Mouse (Mus musculus) forebrain, embryonic 11.5 days (tissue): Measurements from ENCODE around the gene Spaca4. TPM values are rescaled to one million over a fixed set of nuclear protein-coding genes. Genes with fewer than 3 reads are reported as not detected.

ENCODE experiments used
- ATAC-seq: fragments of 200-750 bp; cut with Nextera tagmentation; replicated peaks from 2 replicates; pipeline ENCODE4 v1.8.0; 2017; ENCODE audit warnings: moderate TSS enrichment; ENCODE audit not compliant: low FRiP score
- DNase-seq: peaks from one replicate; pipeline ENCODE4 v3.0.0-alpha.2; 2017; ENCODE audit warnings: low spot score
- H3K27ac ChIP-seq: fragments of 300-500 bp; sonication (generic); 2 replicates; pipeline ENCODE4 v1.5.1; 2014; ENCODE audit warnings: low read depth, low read length
- H3K27me3 ChIP-seq: fragments of 300-500 bp; sonication (generic); 2 replicates; pipeline ENCODE4 v1.6.1; 2014; ENCODE audit warnings: mild to moderate bottlenecking, low read length, mixed read lengths; ENCODE audit not compliant: control insufficient read depth, insufficient read depth
- H3K36me3 ChIP-seq: fragments of 300-500 bp; sonication (generic); 2 replicates; pipeline ENCODE4 v1.6.1; 2014; ENCODE audit warnings: mild to moderate bottlenecking, low read length, moderate library complexity, mixed read lengths; ENCODE audit not compliant: control insufficient read depth, insufficient read depth
- H3K4me1 ChIP-seq: fragments of 300-500 bp; sonication (generic); replicated peaks from 2 replicates; pipeline ENCODE4 v1.6.1; 2014; ENCODE audit warnings: low read length, mixed read lengths; ENCODE audit not compliant: control insufficient read depth, insufficient read depth
- H3K4me2 ChIP-seq: fragments of 300-500 bp; sonication (generic); 2 replicates; pipeline ENCODE4 v1.6.1; 2014; ENCODE audit warnings: low read depth, mild to moderate bottlenecking, low read length, moderate library complexity, mixed read lengths; ENCODE audit not compliant: severe bottlenecking
- H3K4me3 ChIP-seq: fragments of 300-500 bp; sonication (generic); 2 replicates; pipeline ENCODE4 v1.5.1; 2014; ENCODE audit warnings: low read depth, low read length
- H3K9ac ChIP-seq: fragments of 300-500 bp; sonication (generic); 2 replicates; pipeline ENCODE4 v1.6.1; 2014; ENCODE audit warnings: low read length
- H3K9me3 ChIP-seq: fragments of 300-500 bp; sonication (generic); 2 replicates; pipeline ENCODE4 v1.6.1; 2016; ENCODE audit warnings: low read length, mixed read lengths; ENCODE audit not compliant: control insufficient read depth
- WGBS: fragments of 180-500 bp; shearing (Covaris S2); extraction: QIAGEN DNeasy Blood & Tissue Kit; methylation state at CpG from one replicate; pipeline ENCODE4 v1.1.7; 2014; 5-methylcytosine and 5-hydroxymethylcytosine counted together
- polyA plus RNA-seq: library from polyadenylated mRNA; unstranded; fragments of >200 nt; fragmentation: Nextera tagmentation; extraction: Ambion mirVana; gene quantifications from 2 replicates; pipeline ENCODE4 v1.2.1, GENCODE M21; 2014

The Spaca4 gene
- polyA plus RNA-seq, 1 experiment from 2014 or later: not detected

DNA sequence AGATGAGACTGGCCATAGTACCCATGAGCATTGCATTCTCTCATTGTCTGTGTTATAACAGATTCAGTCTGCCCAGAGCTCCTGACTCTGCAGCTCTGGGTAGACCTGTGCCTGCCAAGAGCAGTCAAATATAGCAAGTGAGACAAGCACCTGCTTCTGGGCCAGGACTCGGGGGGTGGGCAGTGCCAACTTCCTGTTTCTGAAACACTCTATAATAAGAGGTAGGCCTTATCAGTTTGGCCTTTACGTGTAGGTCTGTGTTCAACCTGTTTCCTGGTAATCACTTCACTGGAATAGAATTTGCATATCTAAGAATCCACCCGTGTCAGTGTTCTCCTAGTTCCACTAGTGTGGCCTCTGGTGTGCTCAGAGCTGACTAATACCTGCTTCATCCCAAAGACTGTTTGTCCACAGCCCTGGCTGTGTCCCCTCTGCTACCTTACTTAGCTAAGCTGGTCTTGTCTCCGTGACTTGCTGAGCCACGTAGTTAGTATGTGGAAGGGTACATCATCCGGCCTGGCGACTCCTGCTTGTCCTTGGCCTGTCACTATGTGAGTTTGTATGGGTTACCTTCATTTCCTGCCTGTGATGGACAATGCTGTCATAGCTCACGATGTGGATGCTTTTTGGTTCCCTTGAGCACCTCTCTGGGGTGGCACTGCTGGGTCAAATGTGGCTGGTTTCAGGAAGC, 44.4 kb downstream of the Spaca4 start:
- H3K4me1 ChIP-seq: no peaks in the 10 kb centered on the region; the same call in 1 of the 2 replicates
- H3K9ac ChIP-seq: no peak overlapping the region
- WGBS: 87% methylated on average over 8 of the region's 8 CpGs
- no peaks in the 10 kb centered on the region for H3K9me3 ChIP-seq
- no peaks in the 10 kb centered on the region for H3K36me3 ChIP-seq
- no peak overlapping the region for H3K4me3 ChIP-seq
- DNase-seq (no peak), ATAC-seq (no peak)
- no peak overlapping the region for H3K27ac ChIP-seq
- H3K27me3 ChIP-seq: no peaks in the 10 kb centered on the region
- no peak overlapping the region for H3K4me2 ChIP-seq

DNA sequence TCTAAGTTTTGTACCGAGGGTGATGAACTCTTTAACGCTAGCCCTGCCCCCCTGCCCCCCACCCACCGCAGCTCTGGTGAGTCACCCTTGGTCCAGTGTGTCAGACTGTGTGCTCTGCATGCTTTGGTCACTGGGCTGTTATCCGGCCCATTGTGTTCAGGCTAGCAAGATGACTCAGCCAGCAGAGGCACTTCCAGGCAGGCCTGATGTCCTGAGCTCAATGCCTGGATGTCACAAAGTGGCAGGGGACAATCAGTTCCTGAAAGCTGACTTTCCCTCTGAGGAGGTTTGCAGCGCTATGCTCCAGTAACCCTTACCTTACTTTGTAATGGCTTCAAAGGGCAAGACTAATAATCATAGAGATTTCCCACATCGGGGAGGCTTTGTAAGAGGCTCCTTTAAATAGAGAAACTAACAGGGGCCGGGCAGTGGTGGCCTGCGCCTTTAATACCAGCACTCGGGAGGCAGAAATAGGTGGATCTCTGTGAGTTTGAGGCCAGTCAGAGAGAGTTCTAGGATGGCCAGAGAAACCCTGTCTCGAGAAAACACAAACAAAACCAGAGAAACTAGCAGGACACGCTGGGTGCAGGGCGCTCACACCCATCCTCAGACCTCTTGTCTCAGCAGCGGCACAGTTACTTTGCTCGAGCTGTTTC, 45.5 kb downstream of the Spaca4 start:
- no peak overlapping the region for H3K9ac ChIP-seq
- H3K4me3 ChIP-seq: no peak overlapping the region
- no peak overlapping the region for H3K4me2 ChIP-seq
- no peaks in the 10 kb centered on the region; the same call in 1 of the 2 replicates for H3K4me1 ChIP-seq
- H3K36me3 ChIP-seq: no peaks in the 10 kb centered on the region
- H3K9me3 ChIP-seq: no peaks in the 10 kb centered on the region
- ATAC-seq (no peak), DNase-seq (no peak)
- H3K27ac ChIP-seq: no peak overlapping the region
- 65% methylated on average over 14 of the region's 14 CpGs for WGBS
- H3K27me3 ChIP-seq: no peaks in the 10 kb centered on the region

DNA sequence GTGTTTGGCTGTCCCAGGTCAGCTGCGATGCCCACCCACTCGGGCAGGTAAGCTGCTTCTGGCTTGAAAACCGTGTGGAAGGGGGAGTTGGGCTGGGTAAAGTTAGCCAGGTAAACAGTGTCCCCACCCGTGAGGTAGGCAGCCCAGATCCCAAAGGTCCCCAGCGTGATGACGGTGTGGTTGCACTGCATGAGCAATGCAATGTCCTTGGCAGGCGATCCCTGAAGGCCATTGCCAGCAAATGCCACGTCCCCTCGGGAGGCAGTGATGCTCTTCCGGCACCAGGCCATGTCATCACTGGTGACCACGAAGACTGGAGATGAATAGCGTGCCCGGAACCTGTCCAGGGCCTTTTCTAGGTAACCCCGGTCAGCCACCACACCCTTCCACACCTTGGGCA, 47.1 kb downstream of the Spaca4 start:
- Histone ChIP-seq H3K9me3 (no peaks in the 10 kb centered on the region), H3K9ac (no peak overlapping the region), H3K27ac (no peak overlapping the region), H3K27me3 (no peaks in the 10 kb centered on the region), H3K4me2 (no peak overlapping the region), H3K4me3 (no peak overlapping the region), H3K4me1 (no peaks in the 10 kb centered on the region; the same call in 1 of the 2 replicates), H3K36me3 (no peaks in the 10 kb centered on the region)
- DNase-seq: no peak
- 89% methylated on average over 14 of the region's 14 CpGs for WGBS
- ATAC-seq: no peak

GRCm38 (mm10) chr7:45677627-45678295, 47.9 kb downstream of the Spaca4 start:
- Histone ChIP-seq H3K9me3 (no peaks in the 10 kb centered on the region), H3K27me3 (no peaks in the 10 kb centered on the region), H3K4me3 (no peak overlapping the region), H3K36me3 (no peaks in the 10 kb centered on the region), H3K27ac (no peak overlapping the region), H3K9ac (no peak overlapping the region), H3K4me2 (no peak overlapping the region), H3K4me1 (no peaks in the 10 kb centered on the region; the same call in 1 of the 2 replicates)
- ATAC-seq: no peak
- no peak for DNase-seq
- 85% methylated on average over 7 of the region's 7 CpGs for WGBS

Other genes starting within 250 kb of the Spaca4 start
- gene Tulp2, start 243.9 kb downstream of the Spaca4 start, polyA plus RNA-seq: 0.13 and 0.29 TPM in 2 replicates
- not detected in 2 replicates for gene Gm45808, start 239.0 kb downstream of the Spaca4 start, polyA plus RNA-seq
- 4.3 and 4.6 TPM in 2 replicates for gene Dhdh, start 237.0 kb downstream of the Spaca4 start, polyA plus RNA-seq
- 90.4 and 109 TPM in 2 replicates for gene Nucb1, start 215.4 kb downstream of the Spaca4 start, polyA plus RNA-seq
- 17.4 and 17.8 TPM in 2 replicates for gene Ppp1r15a, start 199.5 kb downstream of the Spaca4 start, polyA plus RNA-seq
- gene Plekha4, start 199.5 kb downstream of the Spaca4 start, polyA plus RNA-seq: 0.80 and 1.5 TPM in 2 replicates
- gene Hsd17b14, start 170.9 kb downstream of the Spaca4 start, polyA plus RNA-seq: 0.25 and 1.2 TPM in 2 replicates
- 24.8 and 25.7 TPM in 2 replicates for gene Bcat2, start 155.7 kb downstream of the Spaca4 start, polyA plus RNA-seq
- gene Fgf21, start 110.3 kb downstream of the Spaca4 start, polyA plus RNA-seq: not detected in 2 replicates
- not detected in 2 replicates for gene Fut1, start 108.5 kb downstream of the Spaca4 start, polyA plus RNA-seq
- gene Izumo1, start 104.0 kb downstream of the Spaca4 start, polyA plus RNA-seq: not detected in 2 replicates
- gene Rasip1, start 98.3 kb downstream of the Spaca4 start, polyA plus RNA-seq: 6.5 and 7.3 TPM in 2 replicates
- 1.7 and 3.3 TPM in 2 replicates for gene Mamstr, start 85.8 kb downstream of the Spaca4 start, polyA plus RNA-seq
- gene Fut2, start 59.4 kb downstream of the Spaca4 start, polyA plus RNA-seq: 0.15 TPM in 1 of 2 replicates, not detected in the other
- gene Ntn5, start 41.8 kb downstream of the Spaca4 start, polyA plus RNA-seq: 0.41 TPM in 1 of 2 replicates, not detected in the other
- 0.39 and 0.52 TPM in 2 replicates for gene Sec1, start 31.4 kb downstream of the Spaca4 start, polyA plus RNA-seq
- 3.6 and 4.1 TPM in 2 replicates for gene Car11, start 26.0 kb downstream of the Spaca4 start, polyA plus RNA-seq
- 2.9 and 3.3 TPM in 2 replicates for gene Dbp, start 20.7 kb downstream of the Spaca4 start, polyA plus RNA-seq
- 936 and 958 TPM in 2 replicates for gene Rpl18, start 10.4 kb downstream of the Spaca4 start, polyA plus RNA-seq
- 27.0 and 27.9 TPM in 2 replicates for gene Sphk2, start 7.8 kb downstream of the Spaca4 start, polyA plus RNA-seq
- 0.80 and 1.2 TPM in 2 replicates for gene Fam83e, start 4.6 kb downstream of the Spaca4 start, polyA plus RNA-seq
- gene Lmtk3, start 57.9 kb upstream of the Spaca4 start, polyA plus RNA-seq: 5.2 and 6.6 TPM in 2 replicates
- 1.4 and 1.6 TPM in 2 replicates for gene Sult2b1, start 58.9 kb upstream of the Spaca4 start, polyA plus RNA-seq
- 194 and 207 TPM in 2 replicates for gene Cyth2, start 88.8 kb upstream of the Spaca4 start, polyA plus RNA-seq
- gene Kcnj14, start 99.0 kb upstream of the Spaca4 start, polyA plus RNA-seq: 0.37 and 0.45 TPM in 2 replicates
- gene Grwd1, start 105.1 kb upstream of the Spaca4 start, polyA plus RNA-seq: 84.8 and 88.2 TPM in 2 replicates
- 68.3 and 69.4 TPM in 2 replicates for gene Kdelr1, start 147.0 kb upstream of the Spaca4 start, polyA plus RNA-seq
- gene Grin2d, start 152.6 kb upstream of the Spaca4 start, polyA plus RNA-seq: 0.16 and 0.31 TPM in 2 replicates
- gene Syngr4, start 170.9 kb upstream of the Spaca4 start, polyA plus RNA-seq: 1.1 and 2.1 TPM in 2 replicates
- 2.6 and 3.2 TPM in 2 replicates for gene Tmem143, start 171.1 kb upstream of the Spaca4 start, polyA plus RNA-seq
- gene Emp3, start 195.6 kb upstream of the Spaca4 start, polyA plus RNA-seq: 15.2 and 20.6 TPM in 2 replicates
- 2.4 and 3.1 TPM in 2 replicates for gene Ccdc114, start 198.3 kb upstream of the Spaca4 start, polyA plus RNA-seq